Mouse (Mus musculus): ENCODE data around the gene Kif19a.

Gene Kif19a

DNA sequence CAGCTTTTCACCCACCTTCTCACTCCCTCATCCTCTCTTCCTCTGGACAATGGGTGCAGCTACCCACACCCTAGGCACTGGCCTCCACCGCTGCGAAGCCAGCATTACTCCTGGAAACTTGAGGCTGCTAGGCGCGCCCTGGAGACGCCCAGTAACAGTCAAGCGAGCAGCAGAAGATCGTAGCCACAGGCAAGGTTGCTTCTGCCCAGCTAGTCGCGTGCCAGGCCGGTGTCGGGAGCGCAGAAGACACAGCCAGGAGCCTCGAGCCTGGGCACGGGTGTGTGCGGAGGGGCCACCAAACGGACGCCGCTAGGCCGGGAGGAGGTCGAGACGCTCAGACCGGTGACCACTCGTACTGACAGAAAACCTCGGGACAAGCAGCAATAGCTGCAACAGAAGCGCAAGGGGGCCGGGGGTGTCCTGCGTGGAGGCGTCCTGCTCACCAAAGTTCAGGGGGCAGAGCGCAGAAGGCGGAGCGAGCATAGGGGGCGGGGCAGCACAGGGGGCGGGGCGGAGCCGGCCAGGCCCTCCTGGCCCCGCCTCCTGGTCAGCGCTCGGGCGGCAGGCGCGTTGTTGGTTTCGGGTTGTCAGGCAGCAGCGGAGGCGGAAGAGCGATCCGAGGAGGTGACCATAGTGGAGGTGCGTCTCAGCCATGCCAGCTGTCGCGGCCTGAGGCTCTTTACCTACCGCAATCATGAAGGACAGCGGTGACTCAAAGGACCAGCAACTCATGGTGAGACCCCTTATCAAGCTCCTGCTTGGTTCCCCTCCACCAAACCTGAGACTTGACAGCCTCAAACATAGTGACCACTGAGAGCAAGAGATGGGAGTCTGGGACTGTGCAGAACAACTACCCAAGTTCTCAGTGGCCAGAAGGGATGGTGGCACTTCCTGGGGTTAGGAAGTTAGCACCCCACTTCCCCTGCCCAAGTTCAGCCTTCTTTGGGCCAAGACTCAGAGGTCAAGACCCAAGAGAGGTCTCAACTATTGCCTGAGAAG is at the start of gene Kif19a:
Gene Kif19a (plus strand): TSS at position 569 of the 999 bp plus-strand sequence.
- DNase-seq (ENCODE audit: low spot score): no peak

- no peak for DNase-seq (ENCODE audit: low spot score)
Observed at GRCm38 (mm10) chr11:114715531-114715930, 49.7 kb upstream of the Kif19a start.

- DNase-seq (ENCODE audit: low spot score): no peak
Observed at GRCm38 (mm10) chr11:114720535-114720934, 44.7 kb upstream of the Kif19a start.

GRCm38 (mm10) chr11:114722438-114722837 is 42.8 kb upstream of the Kif19a start:
- DNase-seq (ENCODE audit: low spot score): no peak

GRCm38 (mm10) chr11:114723030-114723429 is 42.2 kb upstream of the Kif19a start:
- DNase-seq (ENCODE audit: low spot score): no peak

GRCm38 (mm10) chr11:114724787-114725590 is 40.2 kb upstream of the Kif19a start:
- no peak for DNase-seq (ENCODE audit: low spot score)

GRCm38 (mm10) chr11:114726965-114727825 is 38.0 kb upstream of the Kif19a start, which contains the start of gene Dnaic2:
TSS of gene Dnaic2 (plus strand) at chr11:114727408.
- DNase-seq (ENCODE audit: low spot score): no peak

GRCm38 (mm10) chr11:114727826-114728186 is 37.4 kb upstream of the Kif19a start:
- no peak for DNase-seq (ENCODE audit: low spot score)

DNA sequence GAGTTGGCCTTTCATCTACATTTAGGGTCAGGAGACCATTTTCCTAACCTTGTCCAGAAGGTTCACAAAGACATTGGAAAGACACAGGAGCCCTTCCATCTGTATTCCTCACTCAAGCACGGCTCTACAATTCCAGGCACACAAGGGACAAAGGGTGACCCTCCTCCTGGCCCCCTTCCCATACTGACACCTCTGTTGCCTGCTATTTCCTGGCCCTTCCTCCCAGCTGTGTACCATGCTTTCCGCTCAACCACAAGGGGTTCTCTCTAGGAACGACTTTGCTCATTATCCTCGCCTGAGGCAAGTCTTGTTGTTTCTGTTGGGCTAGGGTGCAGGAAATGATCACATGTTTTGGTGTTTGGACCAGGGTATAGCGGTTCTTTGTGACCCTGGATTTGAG is 36.9 kb upstream of the Kif19a start:
- DNase-seq (ENCODE audit: low spot score): no peak

GRCm38 (mm10) chr11:114729832-114730363 is 35.3 kb upstream of the Kif19a start:
- no peak for DNase-seq (ENCODE audit: low spot score)

GRCm38 (mm10) chr11:114731711-114732110 is 33.5 kb upstream of the Kif19a start:
- DNase-seq (ENCODE audit: low spot score): no peak

DNA sequence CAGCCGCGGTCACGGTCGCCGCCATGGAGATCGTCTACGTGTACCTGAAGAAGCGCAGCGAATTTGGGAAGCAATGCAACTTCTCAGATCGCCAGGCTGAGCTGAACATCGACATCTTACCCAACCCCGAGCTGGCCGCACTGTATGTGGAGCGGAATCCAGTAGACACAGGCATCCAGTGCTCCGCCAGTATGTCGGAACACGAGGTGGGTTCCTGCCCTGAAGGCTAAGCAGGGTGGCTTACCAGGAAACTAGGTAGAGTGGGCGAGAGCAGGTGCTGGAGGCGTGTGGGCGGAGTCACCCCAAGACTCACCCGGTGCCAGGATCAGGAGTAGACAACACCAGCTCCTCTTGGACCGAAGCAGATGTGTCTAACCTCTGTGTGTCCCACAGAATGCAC is 32.3 kb upstream of the Kif19a start:
- DNase-seq (ENCODE audit: low spot score): no peak

- no peak for DNase-seq (ENCODE audit: low spot score)
Observed at GRCm38 (mm10) chr11:114736111-114736510, 29.1 kb upstream of the Kif19a start.

- DNase-seq (ENCODE audit: low spot score): no peak
Observed at GRCm38 (mm10) chr11:114736913-114737624, 28.1 kb upstream of the Kif19a start.

DNA sequence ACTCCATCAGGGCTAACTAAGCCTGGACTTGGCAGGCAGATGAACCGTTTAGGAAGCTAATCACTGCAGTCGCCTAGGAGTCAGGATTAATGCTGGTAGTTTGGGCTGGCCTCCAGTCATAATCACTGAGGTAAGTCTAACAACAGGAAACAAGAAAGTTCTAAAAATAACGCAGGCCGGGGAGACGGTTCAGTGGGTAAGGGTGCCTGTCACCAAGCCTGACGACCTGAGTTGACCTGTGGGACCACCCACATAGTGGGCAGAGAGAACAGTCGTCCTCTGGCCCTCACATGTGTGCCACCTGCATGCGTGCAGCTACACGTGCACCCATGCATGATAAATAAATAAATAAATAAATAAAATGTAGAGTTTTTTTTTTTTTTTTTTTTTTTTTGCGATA is 24.6 kb upstream of the Kif19a start:
- DNase-seq (ENCODE audit: low spot score): no peak

DNA sequence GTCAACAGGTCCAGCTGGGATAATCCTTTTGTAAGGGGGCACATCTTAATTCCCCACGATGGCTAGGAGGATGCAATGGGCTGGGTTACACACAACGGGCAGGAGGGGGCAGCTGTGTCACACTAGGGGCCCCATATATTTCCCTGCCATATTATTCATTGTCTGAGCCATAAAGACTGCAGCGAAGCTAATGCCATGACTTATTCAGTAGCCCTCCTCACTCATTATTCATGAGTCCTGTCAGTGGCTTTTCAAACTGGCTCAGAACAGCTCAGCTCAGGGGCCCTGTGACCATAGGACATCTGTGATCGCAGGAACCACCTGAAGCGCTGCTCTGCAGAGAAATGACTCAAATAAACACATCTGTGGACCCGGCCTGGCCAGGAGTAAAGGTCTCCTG is 23.7 kb upstream of the Kif19a start:
- no peak for DNase-seq (ENCODE audit: low spot score)

DNA sequence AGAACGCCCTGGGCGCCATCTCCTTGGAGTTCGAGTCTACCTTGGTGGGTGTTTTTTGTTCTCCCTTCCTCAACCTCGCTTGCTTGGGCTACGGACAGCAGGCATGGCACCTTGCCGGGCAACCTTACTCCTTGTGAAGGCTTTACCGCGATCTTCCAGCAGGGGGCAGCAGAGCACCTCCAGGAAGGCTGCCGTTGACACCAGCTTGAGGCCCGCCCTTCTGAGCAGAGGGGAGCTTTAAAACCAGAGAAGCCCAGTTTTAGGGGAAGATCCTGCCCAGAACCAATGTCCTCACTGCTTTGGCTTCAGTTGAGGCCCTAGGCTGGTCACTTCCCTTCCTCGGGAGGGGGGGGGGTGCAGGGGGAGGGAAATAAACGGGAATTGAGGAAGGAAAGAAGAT is 20.1 kb upstream of the Kif19a start:
- peak; percentile 77 for DNase-seq (ENCODE audit: low spot score)

GRCm38 (mm10) chr11:114747564-114748138 is 17.5 kb upstream of the Kif19a start:
- DNase-seq (ENCODE audit: low spot score): no peak

DNA sequence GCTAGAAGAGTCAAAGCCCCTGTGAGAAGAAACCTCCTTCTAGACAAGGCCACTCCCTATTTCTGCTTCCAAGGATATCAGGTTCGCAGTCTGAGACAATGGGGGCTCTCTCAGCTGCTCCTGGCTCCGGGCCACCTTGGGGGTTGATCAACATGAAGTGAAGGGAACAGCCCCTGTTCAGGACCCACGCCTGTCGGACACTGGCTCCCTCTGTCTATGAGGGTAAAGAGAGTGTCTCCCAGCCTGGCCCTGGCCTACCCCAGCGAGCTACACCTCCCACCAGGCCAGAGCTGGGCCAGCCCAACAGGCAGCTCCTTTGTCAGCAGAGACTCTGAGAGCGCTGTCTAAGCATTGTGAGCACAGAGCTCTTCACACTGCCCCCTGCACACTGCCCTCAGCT is 4.7 kb downstream of the Kif19a start:
- DNase-seq (ENCODE audit: low spot score): no peak

DNA sequence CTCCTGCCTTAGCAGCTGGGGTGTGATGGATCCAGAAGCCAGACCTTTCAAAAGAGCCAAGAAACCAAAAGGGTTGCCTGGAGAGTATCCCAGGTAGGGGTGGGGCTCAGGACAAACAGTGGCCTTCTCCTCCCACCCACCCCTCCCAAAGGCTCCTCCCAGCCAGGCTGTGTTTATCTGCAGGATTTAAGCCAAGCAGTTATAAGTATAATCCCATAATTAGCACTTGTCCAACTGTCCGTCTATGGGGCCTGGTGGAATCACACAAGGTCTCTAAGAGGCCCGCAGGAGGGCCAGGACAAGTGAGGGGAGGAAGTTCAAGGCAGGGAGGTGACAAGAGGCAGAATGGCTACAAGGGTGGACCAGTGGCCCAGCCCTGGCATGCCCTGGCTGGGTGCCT is 6.7 kb downstream of the Kif19a start:
- DNase-seq (ENCODE audit: low spot score): no peak

- no peak for DNase-seq (ENCODE audit: low spot score)
Observed at GRCm38 (mm10) chr11:114780076-114780475, 14.9 kb downstream of the Kif19a start.

Data from urinary bladder, postnatal 10 days (tissue).